Mouse (Mus musculus): ENCODE data around the gene Hist1h2ah. TPM values are rescaled to one million over a fixed set of nuclear protein-coding genes. Genes with fewer than 3 reads are reported as not detected.
A peak's percentile ranks its signal among the peaks of the same experiment; 100 is the strongest.

Hist1h2ah gene
- polyA plus RNA-seq, 1 experiment from 2014 or later, result not detected

DNA sequence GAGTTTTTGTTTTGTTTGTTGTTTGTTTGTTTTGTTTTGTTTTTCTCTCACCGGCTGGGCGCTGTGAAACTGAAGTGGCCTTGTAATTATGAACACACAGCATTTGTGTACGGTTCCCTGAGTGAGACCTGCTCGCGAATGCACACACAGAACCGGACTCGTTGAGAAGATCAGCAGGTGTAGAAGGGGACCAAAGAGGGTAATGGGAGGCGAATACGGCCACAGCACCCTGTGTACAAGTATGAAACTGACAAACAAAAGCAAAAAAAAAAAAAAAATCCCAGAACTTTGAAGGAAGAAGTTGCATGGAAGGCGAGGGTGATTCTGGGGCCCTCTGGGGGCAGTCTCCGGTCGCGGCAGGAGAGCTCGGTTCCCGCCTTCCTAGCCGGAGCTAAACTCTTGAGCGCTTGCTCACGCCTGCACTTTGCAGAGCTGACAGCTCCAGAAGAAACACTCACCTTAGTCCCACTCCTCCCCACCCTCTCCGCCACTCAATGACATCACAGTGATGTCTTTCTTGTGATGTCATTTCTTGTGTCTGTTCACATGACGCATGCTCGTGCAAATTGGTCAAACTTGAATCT is 39.9 kb downstream of the Hist1h2ah start:
- Histone ChIP-seq H3K9me3 (replicated peaks) (no peaks in the 10 kb centered on the region), H3K4me3 (peak overlapping the region; percentile 50), H3K36me3 (no peaks in the 10 kb centered on the region), H3K27ac (no peak overlapping the region), H3K27me3 (peaks cover 57% of the 10 kb centered on the region), H3K4me1 (replicated peaks) (peaks cover 19% of the 10 kb centered on the region), H3K4me2 (peak overlapping the region; percentile 62), H3K9ac (peak overlapping the region; percentile 34; the same call in 1 of the 2 replicates)
- ATAC-seq (replicated peaks; ENCODE audit: insufficient number of reproducible peaks, insufficient read depth, low FRiP score, low read depth), result 0 out of 2 replicates have a peak, but pooled peaks have one; percentile 31
- under 1% methylated on average over 21 of the region's 21 CpGs for WGBS

DNA sequence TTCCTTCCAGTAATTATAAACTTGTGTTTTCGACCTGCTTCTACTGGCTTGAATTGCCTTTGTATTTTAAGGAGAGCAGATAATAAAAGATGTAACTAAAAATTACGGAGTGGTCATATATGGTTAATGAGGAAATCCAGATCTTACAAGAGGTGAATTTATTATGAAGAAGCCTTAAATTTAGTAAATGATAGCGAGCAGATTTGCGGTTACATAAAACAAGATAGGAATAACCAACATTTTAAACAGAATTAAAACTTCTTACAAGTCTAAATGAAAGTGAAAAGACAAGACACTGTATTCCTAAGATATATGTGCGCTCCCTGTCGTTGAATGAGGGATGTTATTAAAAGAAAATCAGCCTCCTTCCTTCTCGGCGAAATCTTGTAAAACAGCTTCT is 40.5 kb downstream of the Hist1h2ah start:
- Histone ChIP-seq H3K36me3 (no peaks in the 10 kb centered on the region), H3K27me3 (peaks cover 52% of the 10 kb centered on the region), H3K4me1 (replicated peaks) (peaks cover 19% of the 10 kb centered on the region), H3K9ac (no peak overlapping the region), H3K27ac (no peak overlapping the region), H3K9me3 (replicated peaks) (no peaks in the 10 kb centered on the region), H3K4me3 (peak overlapping the region; percentile 50), H3K4me2 (peak overlapping the region; percentile 62)
- WGBS, result 5% methylated on average over 8 of the region's 8 CpGs
- ATAC-seq (replicated peaks; ENCODE audit: insufficient number of reproducible peaks, insufficient read depth, low FRiP score, low read depth), result no peak

DNA sequence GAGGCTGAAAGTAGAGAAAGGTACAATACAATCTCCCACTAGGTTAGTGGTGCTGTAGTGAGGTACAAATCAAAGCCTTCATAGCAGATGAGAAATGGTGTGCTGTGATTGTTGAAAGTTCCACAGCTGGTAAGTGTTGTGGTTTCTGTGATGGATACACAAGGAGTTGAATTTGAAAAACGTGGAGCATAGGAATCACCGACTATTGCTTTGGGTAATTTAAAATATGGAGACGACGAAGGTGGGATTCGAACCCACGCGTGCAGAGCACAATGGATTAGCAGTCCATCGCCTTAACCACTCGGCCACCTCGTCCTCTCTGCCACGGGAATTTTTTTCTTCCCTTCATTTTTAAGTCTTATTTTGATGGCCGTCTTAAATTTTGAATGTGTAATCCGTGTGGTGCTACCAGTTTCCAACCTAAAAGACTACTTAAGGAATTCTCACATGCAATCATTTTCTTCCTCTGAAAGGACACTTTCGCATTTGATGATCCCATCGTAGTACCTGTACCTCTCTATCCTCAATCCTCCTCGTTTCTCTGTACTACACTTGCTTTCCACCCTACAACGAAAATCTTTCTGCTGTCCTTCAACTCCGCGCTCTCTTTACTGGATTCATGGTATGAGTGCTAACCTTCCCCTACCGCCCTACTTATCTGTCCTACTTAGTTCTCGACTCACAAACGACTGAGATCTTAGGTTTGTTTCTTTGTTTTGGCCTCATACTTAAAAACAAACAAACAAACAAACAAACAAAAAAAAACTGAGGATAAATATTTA is 41.2 kb downstream of the Hist1h2ah start:
- peaks cover 19% of the 10 kb centered on the region for H3K4me1 ChIP-seq (replicated peaks)
- WGBS, result 4% methylated on average over 22 of the region's 22 CpGs
- ATAC-seq (replicated peaks; ENCODE audit: insufficient number of reproducible peaks, insufficient read depth, low FRiP score, low read depth), result no peak

DNA sequence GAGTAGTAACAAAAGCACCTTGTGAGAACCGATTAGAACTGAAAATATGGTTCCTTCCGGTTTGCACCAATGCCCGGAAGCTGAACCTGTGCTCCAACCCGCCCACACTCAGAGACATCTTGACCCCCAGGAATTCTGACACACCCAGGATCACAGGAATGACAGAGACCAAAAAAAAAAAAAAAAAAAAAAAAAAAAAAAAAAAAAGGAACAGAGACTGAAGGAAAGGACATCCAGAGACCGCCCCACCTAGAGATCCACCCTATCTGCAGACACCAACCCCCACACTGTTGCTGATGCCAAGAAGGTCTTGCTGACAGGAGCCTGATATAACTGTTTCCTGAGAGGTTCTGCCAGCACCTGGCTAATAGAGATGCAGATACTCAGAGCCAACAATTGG is 42.8 kb downstream of the Hist1h2ah start:
- peaks cover 30% of the 10 kb centered on the region for H3K27me3 ChIP-seq
- H3K27ac ChIP-seq, result no peak overlapping the region
- WGBS, result 83% methylated on average over 5 of the region's 5 CpGs
- no peaks in the 10 kb centered on the region for H3K36me3 ChIP-seq
- H3K4me2 ChIP-seq, result no peak overlapping the region
- no peak overlapping the region for H3K9ac ChIP-seq
- no peak for ATAC-seq (replicated peaks; ENCODE audit: insufficient number of reproducible peaks, insufficient read depth, low FRiP score, low read depth)
- H3K9me3 ChIP-seq (replicated peaks), result no peaks in the 10 kb centered on the region
- H3K4me1 ChIP-seq (replicated peaks), result peaks cover 19% of the 10 kb centered on the region
- H3K4me3 ChIP-seq, result no peak overlapping the region

More for the DNA sequence above, 41.2 kb downstream of the Hist1h2ah start:
- Histone ChIP-seq H3K4me3 (no peak overlapping the region), H3K4me2 (peak overlapping the region; percentile 62), H3K9ac (no peak overlapping the region), H3K36me3 (no peaks in the 10 kb centered on the region), H3K27me3 (peaks cover 44% of the 10 kb centered on the region), H3K27ac (no peak overlapping the region), H3K9me3 (replicated peaks) (no peaks in the 10 kb centered on the region)

Small RNA genes lying within 50 kb of the gene (microRNA-seq; reads per million reads assigned to microRNA genes)
- gene Gm26300, result not detected
- gene Gm44390, result not detected
- not detected for gene Gm44486

Other genes with a start within 250 kb of the Hist1h2ah start
- 2.3 and 3.2 TPM in 2 replicates for gene Hist1h2an, start 248.3 kb downstream of the Hist1h2ah start, polyA plus RNA-seq (2015; fragmentation: Nextera tagmentation; extraction: Ambion mirVana)
- 0.86 and 1.4 TPM in 2 replicates for gene Hist1h2bp, start 248.1 kb downstream of the Hist1h2ah start, polyA plus RNA-seq (2015; fragmentation: Nextera tagmentation; extraction: Ambion mirVana)
- gene Hist1h2bq, start 225.4 kb downstream of the Hist1h2ah start, polyA plus RNA-seq (2015; fragmentation: Nextera tagmentation; extraction: Ambion mirVana), result 7.2 and 7.3 TPM in 2 replicates
- gene Hist1h2ao, start 225.1 kb downstream of the Hist1h2ah start, polyA plus RNA-seq (2015; fragmentation: Nextera tagmentation; extraction: Ambion mirVana), result 3.5 TPM in 1 of 2 replicates, not detected in the other
- not detected in 2 replicates for gene Hist1h4m, start 223.8 kb downstream of the Hist1h2ah start, polyA plus RNA-seq (2015; fragmentation: Nextera tagmentation; extraction: Ambion mirVana)
- gene Hist1h4n, start 203.4 kb downstream of the Hist1h2ah start, polyA plus RNA-seq (2015; fragmentation: Nextera tagmentation; extraction: Ambion mirVana), result 6.2 and 11.6 TPM in 2 replicates
- 1,372 and 1,424 TPM in 2 replicates for gene Hist1h2ap, start 202.1 kb downstream of the Hist1h2ah start, polyA plus RNA-seq (2015; fragmentation: Nextera tagmentation; extraction: Ambion mirVana)
- 7.8 TPM in 2 replicates for gene Hist1h2br, start 201.8 kb downstream of the Hist1h2ah start, polyA plus RNA-seq (2015; fragmentation: Nextera tagmentation; extraction: Ambion mirVana)
- 3.8 and 5.1 TPM in 2 replicates for gene Zfp184, start 90.5 kb downstream of the Hist1h2ah start, polyA plus RNA-seq (2015; fragmentation: Nextera tagmentation; extraction: Ambion mirVana)
- gene Pom121l2, start 54.4 kb downstream of the Hist1h2ah start, polyA plus RNA-seq (2015; fragmentation: Nextera tagmentation; extraction: Ambion mirVana), result not detected in 2 replicates
- gene Prss16, start 25.8 kb downstream of the Hist1h2ah start, polyA plus RNA-seq (2015; fragmentation: Nextera tagmentation; extraction: Ambion mirVana), result 9.5 and 113 TPM in 2 replicates
- gene Hist1h2bk, start 302 bp upstream of the Hist1h2ah start, polyA plus RNA-seq (2015; fragmentation: Nextera tagmentation; extraction: Ambion mirVana), result 1.6 and 1.7 TPM in 2 replicates
- gene Hist1h4i, start 5.8 kb upstream of the Hist1h2ah start, polyA plus RNA-seq (2015; fragmentation: Nextera tagmentation; extraction: Ambion mirVana), result 8.6 and 12.1 TPM in 2 replicates
- 11.2 and 12.4 TPM in 2 replicates for gene Hist1h2ag, start 7.4 kb upstream of the Hist1h2ah start, polyA plus RNA-seq (2015; fragmentation: Nextera tagmentation; extraction: Ambion mirVana)
- 2.8 and 5.8 TPM in 2 replicates for gene Hist1h2bj, start 7.6 kb upstream of the Hist1h2ah start, polyA plus RNA-seq (2015; fragmentation: Nextera tagmentation; extraction: Ambion mirVana)
- not detected in 2 replicates for gene Vmn1r188, start 48.9 kb upstream of the Hist1h2ah start, polyA plus RNA-seq (2015; fragmentation: Nextera tagmentation; extraction: Ambion mirVana)
- not detected in 2 replicates for gene Vmn1r189, start 70.3 kb upstream of the Hist1h2ah start, polyA plus RNA-seq (2015; fragmentation: Nextera tagmentation; extraction: Ambion mirVana)
- gene Vmn1r191, start 148.4 kb upstream of the Hist1h2ah start, polyA plus RNA-seq (2015; fragmentation: Nextera tagmentation; extraction: Ambion mirVana), result not detected in 2 replicates
- not detected in 2 replicates for gene Vmn1r192, start 155.6 kb upstream of the Hist1h2ah start, polyA plus RNA-seq (2015; fragmentation: Nextera tagmentation; extraction: Ambion mirVana)
- not detected in 2 replicates for gene Vmn1r193, start 187.6 kb upstream of the Hist1h2ah start, polyA plus RNA-seq (2015; fragmentation: Nextera tagmentation; extraction: Ambion mirVana)
- not detected in 2 replicates for gene Vmn1r194, start 208.6 kb upstream of the Hist1h2ah start, polyA plus RNA-seq (2015; fragmentation: Nextera tagmentation; extraction: Ambion mirVana)
- gene Vmn1r195, start 235.0 kb upstream of the Hist1h2ah start, polyA plus RNA-seq (2015; fragmentation: Nextera tagmentation; extraction: Ambion mirVana), result not detected in 2 replicates